Mouse (Mus musculus) erythroblast, embryonic 14.5 days (primary cell): Measurements from ENCODE around the gene Thumpd3. TPM values are rescaled to one million over a fixed set of nuclear protein-coding genes. Genes with fewer than 3 reads are reported as not detected.

ENCODE experiments used
- H3K27me3 ChIP-seq: 2 replicates; pipeline ENCODE4 v1.6.1; 2012; ENCODE audit warnings: inconsistent platforms; ENCODE audit not compliant: control insufficient read depth
- H3K36me3 ChIP-seq: 2 replicates; pipeline ENCODE4 v1.6.1; 2012; ENCODE audit warnings: mild to moderate bottlenecking, inconsistent platforms; ENCODE audit not compliant: control insufficient read depth
- H3K4me1 ChIP-seq: 2 replicates; pipeline ENCODE4 v1.6.1; 2012; ENCODE audit warnings: inconsistent platforms; ENCODE audit not compliant: control insufficient read depth
- H3K4me3 ChIP-seq: replicated peaks from 2 replicates; pipeline ENCODE3; 2012; ENCODE audit warnings: moderate library complexity, mild to moderate bottlenecking, inconsistent platforms
- H3K9me3 ChIP-seq: 2 replicates; pipeline ENCODE4 v1.6.1; 2012; ENCODE audit warnings: low read length, inconsistent platforms, mixed read lengths; ENCODE audit not compliant: control insufficient read depth
- GATA1 ChIP-seq: IDR thresholded peaks from 2 replicates; pipeline ENCODE4 v1.6.1; 2012; ENCODE audit warnings: low read length, inconsistent platforms, mixed read lengths
- TAL1 ChIP-seq: IDR thresholded peaks from 3 replicates; pipeline ENCODE4 v1.6.1; 2012; ENCODE audit warnings: low read length, inconsistent platforms, mixed read lengths
- polyA plus RNA-seq: library from polyadenylated mRNA; stranded (reverse); fragments of >175 nt; gene quantifications from 2 replicates; pipeline ENCODE4 v1.2.3, GENCODE M21; 2012

Thumpd3 gene
- polyA plus RNA-seq, 1 experiment = 0.25 TPM

GRCm38 (mm10) chr6:113013550-113013949 is 32.5 kb upstream of the Thumpd3 start:
- Histone ChIP-seq H3K4me1 (no peaks in the 10 kb centered on the region), H3K27me3 (no peaks in the 10 kb centered on the region), H3K36me3 (no peaks in the 10 kb centered on the region), H3K4me3 (no peak overlapping the region), H3K9me3 (no peaks in the 10 kb centered on the region)
- TF ChIP-seq GATA1 (no peak), TAL1 (no peak)

- no peaks in the 10 kb centered on the region for H3K36me3 ChIP-seq
- no peaks in the 10 kb centered on the region for H3K4me1 ChIP-seq
- H3K9me3 ChIP-seq = no peaks in the 10 kb centered on the region
- H3K4me3 ChIP-seq = no peak overlapping the region
- no peaks in the 10 kb centered on the region for H3K27me3 ChIP-seq
- TF ChIP-seq GATA1 = no peak; the same call in 1 of the 2 replicates
- no peak for TF ChIP-seq TAL1
Measured at GRCm38 (mm10) chr6:113017500-113018047, 28.5 kb upstream of the Thumpd3 start.

GRCm38 (mm10) chr6:113018139-113018538 is 27.9 kb upstream of the Thumpd3 start:
- Histone ChIP-seq H3K4me1 (no peaks in the 10 kb centered on the region), H3K27me3 (no peaks in the 10 kb centered on the region), H3K36me3 (no peaks in the 10 kb centered on the region), H3K4me3 (no peak overlapping the region), H3K9me3 (no peaks in the 10 kb centered on the region)
- TF ChIP-seq GATA1 (no peak), TAL1 (no peak)

GRCm38 (mm10) chr6:113024866-113025265 is 21.2 kb upstream of the Thumpd3 start:
- no peak for TF ChIP-seq GATA1
- TF ChIP-seq TAL1 = no peak
- Histone ChIP-seq H3K4me1 (no peaks in the 10 kb centered on the region), H3K36me3 (no peaks in the 10 kb centered on the region), H3K27me3 (peaks cover 3% of the 10 kb centered on the region), H3K9me3 (no peaks in the 10 kb centered on the region), H3K4me3 (no peak overlapping the region)

GRCm38 (mm10) chr6:113025774-113026173 is 20.3 kb upstream of the Thumpd3 start:
- Histone ChIP-seq H3K27me3 (peaks cover 3% of the 10 kb centered on the region), H3K9me3 (no peaks in the 10 kb centered on the region)
- no peak for TF ChIP-seq TAL1
- no peak for TF ChIP-seq GATA1

GRCm38 (mm10) chr6:113027446-113027845 is 18.6 kb upstream of the Thumpd3 start:
- Histone ChIP-seq H3K27me3 (peaks cover 3% of the 10 kb centered on the region), H3K9me3 (no peaks in the 10 kb centered on the region), H3K36me3 (no peaks in the 10 kb centered on the region), H3K4me1 (no peaks in the 10 kb centered on the region), H3K4me3 (no peak overlapping the region)
- TF ChIP-seq GATA1 (no peak), TAL1 (no peak)

More at GRCm38 (mm10) chr6:113025774-113026173, 20.3 kb upstream of the Thumpd3 start:
- Histone ChIP-seq H3K4me1 (no peaks in the 10 kb centered on the region), H3K36me3 (no peaks in the 10 kb centered on the region), H3K4me3 (no peak overlapping the region)

- H3K36me3 ChIP-seq = no peaks in the 10 kb centered on the region
- no peaks in the 10 kb centered on the region for H3K4me1 ChIP-seq
- H3K27me3 ChIP-seq = peaks cover 3% of the 10 kb centered on the region
- H3K4me3 ChIP-seq = no peak overlapping the region
- TF ChIP-seq TAL1 (no peak), GATA1 (no peak)
- H3K9me3 ChIP-seq = no peaks in the 10 kb centered on the region
Measured at GRCm38 (mm10) chr6:113029006-113029405, 17.0 kb upstream of the Thumpd3 start.

GRCm38 (mm10) chr6:113030553-113030952 is 15.5 kb upstream of the Thumpd3 start:
- TF ChIP-seq TAL1 (no peak), GATA1 (no peak)
- no peaks in the 10 kb centered on the region for H3K9me3 ChIP-seq
- H3K27me3 ChIP-seq = peaks cover 3% of the 10 kb centered on the region
- no peak overlapping the region for H3K4me3 ChIP-seq
- no peaks in the 10 kb centered on the region for H3K36me3 ChIP-seq
- no peaks in the 10 kb centered on the region for H3K4me1 ChIP-seq

- Histone ChIP-seq H3K27me3 (peaks cover 3% of the 10 kb centered on the region), H3K36me3 (no peaks in the 10 kb centered on the region), H3K4me1 (no peaks in the 10 kb centered on the region), H3K9me3 (no peaks in the 10 kb centered on the region), H3K4me3 (no peak overlapping the region)
- TF ChIP-seq TAL1 = no peak
- no peak for TF ChIP-seq GATA1
Measured at GRCm38 (mm10) chr6:113030970-113031660, 14.9 kb upstream of the Thumpd3 start.
